Mouse (Mus musculus) lung, postnatal 0 days (tissue): ENCODE measurements around the gene Rimkla. TPM values are rescaled to one million over a fixed set of nuclear protein-coding genes. Genes with fewer than 3 reads are reported as not detected.

ENCODE experiments used
- ATAC-seq: fragments of 200-750 bp; cut with Nextera tagmentation; 2 replicates; pipeline ENCODE4 v1.8.0; 2017; ENCODE audit warnings: moderate library complexity
- DNase-seq: peaks from one replicate; pipeline ENCODE4 v3.0.0-alpha.2; 2016; ENCODE audit warnings: low spot score
- H3K27ac ChIP-seq: fragments of 300-500 bp; sonication (generic); 2 replicates; pipeline ENCODE4 v1.5.1; 2014; ENCODE audit warnings: antibody characterized with exemption, mild to moderate bottlenecking, low read length, mixed read lengths
- H3K27me3 ChIP-seq: fragments of 300-500 bp; sonication (generic); replicated peaks from 2 replicates; pipeline ENCODE4 v1.6.1; 2014; ENCODE audit warnings: low read length, mixed read lengths; ENCODE audit not compliant: insufficient read depth
- H3K36me3 ChIP-seq: fragments of 300-500 bp; sonication (generic); 2 replicates; pipeline ENCODE4 v1.6.1; 2014; ENCODE audit warnings: low read length, mixed read lengths; ENCODE audit not compliant: insufficient read depth
- H3K4me1 ChIP-seq: fragments of 300-500 bp; sonication (generic); 2 replicates; pipeline ENCODE4 v1.6.1; 2014; ENCODE audit warnings: antibody characterized with exemption, low read depth, low read length, mixed read lengths; ENCODE audit not compliant: insufficient read depth
- H3K4me2 ChIP-seq: fragments of 300-500 bp; sonication (generic); replicated peaks from 2 replicates; pipeline ENCODE4 v1.6.1; 2014; ENCODE audit warnings: low read depth, mild to moderate bottlenecking, low read length, moderate library complexity, mixed read lengths
- H3K4me3 ChIP-seq: fragments of 300-500 bp; sonication (generic); 2 replicates; pipeline ENCODE4 v1.5.1; 2014; ENCODE audit warnings: low read depth, low read length
- H3K9ac ChIP-seq: fragments of 300-500 bp; sonication (generic); replicated peaks from 2 replicates; pipeline ENCODE4 v1.6.1; 2014; ENCODE audit warnings: low read depth, mild to moderate bottlenecking
- H3K9me3 ChIP-seq: fragments of 300-500 bp; sonication (generic); 2 replicates; pipeline ENCODE4 v1.6.1; 2016; ENCODE audit warnings: low read length, mixed read lengths
- CTCF ChIP-seq: IDR thresholded peaks from 2 replicates; pipeline ENCODE4 v1.5.1; 2016; ENCODE audit warnings: antibody characterized with exemption, mild to moderate bottlenecking
- EP300 ChIP-seq: IDR thresholded peaks from 2 replicates; pipeline ENCODE4 v1.6.1; 2016; ENCODE audit warnings: antibody characterized with exemption, mild to moderate bottlenecking, control low read depth
- WGBS: fragments of 180-500 bp; shearing (Covaris S2); extraction: QIAGEN DNeasy Blood & Tissue Kit; methylation state at CpG from one replicate; pipeline ENCODE4 v1.1.7; 2014; 5-methylcytosine and 5-hydroxymethylcytosine counted together
- polyA plus RNA-seq: library from polyadenylated mRNA; unstranded; fragments of >200 nt; fragmentation: Nextera tagmentation; extraction: Ambion mirVana; gene quantifications from 2 replicates; pipeline ENCODE4 v1.2.1, GENCODE M21; 2015

Gene Rimkla
- polyA plus RNA-seq, 1 experiment from 2014 or later = 0.30 TPM

DNA sequence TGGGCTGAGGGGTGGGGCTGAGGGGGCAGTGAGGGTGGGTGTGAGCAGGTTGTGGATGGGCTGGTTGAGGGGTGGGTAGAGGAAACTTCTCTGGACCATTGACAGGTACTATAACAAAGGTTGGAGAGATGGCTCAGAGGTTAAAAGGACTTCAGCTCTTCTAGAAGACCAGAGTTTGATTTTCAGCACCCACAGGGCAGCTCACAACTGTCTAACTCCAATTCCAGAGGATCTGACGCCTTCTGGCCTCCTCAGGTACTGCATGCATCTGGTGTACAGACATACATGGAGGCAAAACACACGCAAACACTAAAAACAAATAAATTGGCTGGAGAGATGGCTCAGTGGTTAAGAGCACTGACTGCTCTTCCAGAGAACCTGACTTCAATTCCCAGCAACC is 19.2 kb upstream of the Rimkla start:
- H3K27ac ChIP-seq = no peak overlapping the region
- no peak for DNase-seq
- ATAC-seq = no peak
- H3K4me1 ChIP-seq = peaks cover 5% of the 10 kb centered on the region; the same call in 1 of the 2 replicates
- H3K9me3 ChIP-seq = no peaks in the 10 kb centered on the region
- no peak overlapping the region for H3K4me2 ChIP-seq
- H3K27me3 ChIP-seq = no peaks in the 10 kb centered on the region
- H3K36me3 ChIP-seq = no peaks in the 10 kb centered on the region
- no peak overlapping the region for H3K4me3 ChIP-seq
- TF ChIP-seq CTCF (peak; percentile 39), EP300 (no peak)
- no peak overlapping the region for H3K9ac ChIP-seq
- 59% methylated on average over 2 of the region's 2 CpGs for WGBS

DNA sequence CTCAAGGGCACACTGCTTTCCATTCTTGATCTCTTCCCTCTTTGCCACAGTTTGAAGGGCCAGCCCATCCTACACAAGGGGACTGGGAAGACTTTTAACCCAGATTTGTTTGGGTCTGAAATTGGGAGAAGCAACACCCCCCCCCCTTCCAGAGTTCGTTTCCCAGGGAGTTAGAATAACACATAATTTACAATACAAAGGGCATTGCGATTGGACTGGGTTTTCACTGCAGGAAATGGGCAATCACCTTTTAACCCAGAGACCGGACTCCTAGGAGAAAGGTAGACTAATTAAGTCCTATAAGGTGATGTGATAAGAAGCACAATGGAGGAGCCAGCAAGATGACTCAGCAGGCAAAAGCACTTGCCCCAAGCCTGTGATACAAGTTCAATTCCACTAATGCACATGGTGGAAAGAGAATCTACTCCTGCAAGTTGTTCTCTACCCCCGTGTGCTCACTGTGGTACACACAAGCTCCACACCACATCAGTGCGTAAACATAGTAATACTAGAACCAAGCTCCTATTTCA is 6.0 kb upstream of the Rimkla start:
- WGBS = 56% methylated on average over 5 of the region's 5 CpGs
- Histone ChIP-seq H3K27me3 (no peaks in the 10 kb centered on the region), H3K36me3 (no peaks in the 10 kb centered on the region), H3K9ac (no peak overlapping the region), H3K9me3 (no peaks in the 10 kb centered on the region), H3K4me2 (no peak overlapping the region), H3K4me1 (no peaks in the 10 kb centered on the region), H3K27ac (no peak overlapping the region), H3K4me3 (no peak overlapping the region)
- TF ChIP-seq EP300 = no peak
- TF ChIP-seq CTCF = no peak
- ATAC-seq = no peak
- no peak for DNase-seq

DNA sequence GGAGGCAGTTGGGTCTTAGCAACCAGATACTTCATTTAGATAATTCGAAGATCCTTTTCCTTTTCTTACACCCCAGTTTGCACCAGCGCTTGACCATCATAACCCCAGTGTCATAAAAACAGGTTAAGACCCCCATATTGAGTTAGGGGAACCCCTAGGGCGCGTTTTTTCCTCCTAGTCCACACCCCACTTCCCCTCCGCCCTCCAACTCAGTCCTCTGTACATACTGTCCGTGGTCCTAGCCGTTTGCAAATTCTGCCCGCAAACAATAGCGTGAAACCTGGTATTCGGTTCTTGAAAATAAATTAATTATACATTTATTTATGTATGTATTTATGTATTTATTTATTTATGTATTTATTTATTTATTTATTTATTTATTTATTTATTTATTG is 502 bp upstream of the Rimkla start:
- Histone ChIP-seq H3K27ac (no peak overlapping the region), H3K4me1 (no peaks in the 10 kb centered on the region), H3K27me3 (peaks cover 8% of the 10 kb centered on the region), H3K36me3 (no peaks in the 10 kb centered on the region), H3K4me3 (peak overlapping the region; percentile 49; the same call in 1 of the 2 replicates), H3K9ac (no peak overlapping the region), H3K4me2 (peak overlapping the region; percentile 83), H3K9me3 (no peaks in the 10 kb centered on the region)
- no peak for DNase-seq
- no peak for ATAC-seq
- TF ChIP-seq CTCF (no peak), EP300 (no peak)
- WGBS = 40% methylated on average over 10 of the region's 10 CpGs

DNA sequence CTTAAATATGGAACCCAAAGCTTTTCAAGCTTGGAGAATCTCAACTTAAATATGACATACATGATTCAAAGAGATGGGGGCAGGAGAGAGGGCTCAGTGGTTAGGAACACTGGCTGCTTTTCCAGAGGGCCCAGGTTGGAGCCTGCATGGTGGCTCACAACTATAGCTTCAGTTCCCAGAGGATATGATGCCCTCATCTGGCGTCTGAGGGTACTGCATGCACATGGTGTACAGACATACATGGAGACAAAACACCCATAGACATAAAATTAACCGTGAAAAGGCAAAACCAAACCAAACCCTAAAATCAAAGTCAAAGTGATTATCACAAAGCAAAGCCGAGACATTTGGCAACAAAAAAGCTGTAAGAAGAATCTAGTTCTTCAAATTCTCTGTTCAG is 1.6 kb downstream of the Rimkla start:
- Histone ChIP-seq H3K9me3 (no peaks in the 10 kb centered on the region), H3K9ac (no peak overlapping the region), H3K27ac (no peak overlapping the region), H3K4me1 (no peaks in the 10 kb centered on the region), H3K27me3 (peaks cover 8% of the 10 kb centered on the region), H3K4me2 (no peak overlapping the region), H3K4me3 (no peak overlapping the region), H3K36me3 (no peaks in the 10 kb centered on the region)
- ATAC-seq = no peak
- no peak for DNase-seq
- peak; percentile 52 for TF ChIP-seq CTCF
- TF ChIP-seq EP300 = no peak
- WGBS = 73% methylated on average over 3 of the region's 3 CpGs

DNA sequence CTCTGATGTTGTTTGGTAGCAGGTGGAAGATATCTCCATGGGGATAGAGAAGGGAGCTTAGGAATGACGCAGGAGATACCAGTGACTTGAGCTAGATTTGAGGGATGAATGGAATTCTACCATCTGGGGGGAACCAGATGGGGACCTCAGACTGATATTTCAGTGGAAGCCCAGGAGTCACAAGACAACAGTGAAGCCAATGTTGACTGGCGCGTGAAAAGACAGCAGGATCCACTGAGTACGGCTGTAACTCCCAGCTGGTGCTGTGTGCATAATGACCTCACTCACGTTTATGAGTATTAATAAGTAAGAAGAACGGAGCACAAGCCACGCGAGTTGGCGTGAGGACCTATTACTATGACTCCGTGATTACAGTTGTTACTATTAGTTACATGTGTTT is 2.8 kb downstream of the Rimkla start:
- TF ChIP-seq CTCF (no peak), EP300 (no peak)
- Histone ChIP-seq H3K9ac (no peak overlapping the region), H3K9me3 (no peaks in the 10 kb centered on the region), H3K36me3 (no peaks in the 10 kb centered on the region), H3K4me2 (no peak overlapping the region), H3K27ac (no peak overlapping the region), H3K4me3 (no peak overlapping the region), H3K27me3 (peaks cover 8% of the 10 kb centered on the region), H3K4me1 (no peaks in the 10 kb centered on the region)
- DNase-seq (no peak), ATAC-seq (no peak)
- WGBS = 93% methylated on average over 10 of the region's 10 CpGs

DNA sequence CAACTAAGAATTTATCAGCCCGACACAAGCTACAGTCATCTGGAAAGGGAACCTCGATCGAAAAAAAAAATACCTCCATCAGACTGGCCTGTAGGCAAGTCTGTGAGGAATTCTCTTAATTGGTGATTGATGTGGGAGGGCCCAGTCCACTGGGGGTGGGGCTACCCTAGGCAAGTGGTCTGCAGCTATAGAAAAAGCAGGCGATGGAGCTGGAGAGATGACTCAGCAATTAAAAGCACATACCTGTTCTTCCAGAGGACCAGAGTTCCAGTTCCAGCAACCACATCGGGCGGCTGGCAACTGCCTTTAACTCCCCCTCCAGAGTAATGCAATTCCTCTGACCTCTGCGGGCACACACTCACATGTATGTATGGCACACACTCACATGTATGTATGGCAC is 7.5 kb downstream of the Rimkla start:
- WGBS = 65% methylated on average over 7 of the region's 7 CpGs
- no peaks in the 10 kb centered on the region for H3K27me3 ChIP-seq
- H3K36me3 ChIP-seq = no peaks in the 10 kb centered on the region
- H3K4me2 ChIP-seq = no peak overlapping the region
- DNase-seq = no peak
- H3K4me3 ChIP-seq = no peak overlapping the region
- no peak overlapping the region for H3K9ac ChIP-seq
- ATAC-seq = no peak
- H3K9me3 ChIP-seq = no peaks in the 10 kb centered on the region
- TF ChIP-seq EP300 = no peak
- no peak for TF ChIP-seq CTCF
- H3K27ac ChIP-seq = no peak overlapping the region
- no peaks in the 10 kb centered on the region for H3K4me1 ChIP-seq

DNA sequence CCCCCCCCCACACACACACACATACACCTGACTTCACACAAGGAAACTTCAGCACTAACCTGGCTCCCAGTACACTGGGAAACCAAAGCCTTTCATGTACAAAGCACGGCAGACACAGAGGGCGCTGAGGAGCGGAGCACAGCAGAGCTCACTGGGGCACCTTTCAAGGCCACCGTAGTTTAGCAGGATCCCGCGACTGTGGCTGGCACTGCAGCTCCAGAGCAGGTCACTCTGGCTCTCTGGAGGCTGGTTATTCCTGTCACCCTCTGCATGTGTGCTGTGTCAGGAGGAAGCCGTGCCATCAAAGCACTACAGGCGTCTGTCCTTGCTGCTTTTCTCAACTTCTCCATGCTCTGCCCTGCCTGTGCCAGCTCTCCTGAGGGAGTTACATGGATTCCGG is 9.4 kb downstream of the Rimkla start:
- no peak for DNase-seq
- TF ChIP-seq EP300 (no peak), CTCF (peak; percentile 16; the same call in 1 of the 2 replicates)

More for the DNA sequence above, 9.4 kb downstream of the Rimkla start:
- no peak overlapping the region for H3K9ac ChIP-seq
- no peak overlapping the region for H3K4me3 ChIP-seq
- H3K27me3 ChIP-seq = no peaks in the 10 kb centered on the region
- no peak overlapping the region for H3K4me2 ChIP-seq
- H3K36me3 ChIP-seq = no peaks in the 10 kb centered on the region
- H3K9me3 ChIP-seq = no peaks in the 10 kb centered on the region
- WGBS = 53% methylated on average over 9 of the region's 9 CpGs
- no peak overlapping the region for H3K27ac ChIP-seq
- H3K4me1 ChIP-seq = no peaks in the 10 kb centered on the region
- no peak for ATAC-seq
